Mouse (Mus musculus): Measurements from ENCODE around the gene Fam170b. TPM values are rescaled to one million over a fixed set of nuclear protein-coding genes. Genes with fewer than 3 reads are reported as not detected.

Fam170b gene
- polyA plus RNA-seq, 1 experiment = not detected

DNA sequence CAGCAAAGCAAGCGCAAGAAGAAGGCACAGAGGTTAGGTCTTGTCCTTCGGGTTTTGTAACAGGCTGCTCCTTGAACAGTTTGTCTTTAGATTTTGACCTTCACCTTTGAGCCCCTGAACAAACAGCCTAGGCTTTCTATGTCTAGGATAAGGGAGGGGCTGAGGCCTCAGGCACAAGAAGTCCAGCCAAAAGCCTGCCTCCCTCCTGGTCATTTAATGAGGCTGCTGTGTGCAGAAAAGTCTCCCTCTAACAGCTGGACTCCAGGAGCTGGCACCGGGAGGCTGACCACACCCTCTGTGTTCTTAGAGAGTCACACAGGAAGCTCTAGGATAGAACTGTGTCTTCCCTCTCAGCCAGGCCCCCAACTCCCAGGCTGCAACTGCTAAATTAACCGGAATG lies 6.6 kb upstream of the Fam170b start:
- no peaks in the 10 kb centered on the region for H3K27me3 ChIP-seq (ENCODE audit: control insufficient read depth, insufficient read depth, low read length)
- H3K4me1 ChIP-seq (ENCODE audit: control insufficient read depth, insufficient read depth, insufficient read length) = no peaks in the 10 kb centered on the region
- TF ChIP-seq POLR2A (IDR thresholded peaks at IDR 0.05; ENCODE audit: low read depth, low read length) (no peak), CTCF (IDR thresholded peaks at IDR 0.05; ENCODE audit: extremely low read depth, insufficient read depth, insufficient read length, insufficient replicate concordance) (no peak)
- no peaks in the 10 kb centered on the region for H3K36me3 ChIP-seq (ENCODE audit: control insufficient read depth, insufficient read depth, low read length)
- H3K4me3 ChIP-seq (ENCODE audit: extremely low read depth, insufficient read depth, insufficient read length) = no peak overlapping the region
- WGBS = 85% methylated on average over 4 of the region's 4 CpGs
- no peak overlapping the region for H3K27ac ChIP-seq (ENCODE audit: insufficient read depth, low read length)
- no peak for DNase-seq (ENCODE audit: low read depth in 1 of 2, low spot score in 2 of 2)

- 47% methylated on average over 6 of the region's 6 CpGs for WGBS
- DNase-seq (ENCODE audit: low read depth in 1 of 2, low spot score in 2 of 2) = no peak
- Histone ChIP-seq H3K27ac (ENCODE audit: insufficient read depth, low read length) (no peak overlapping the region), H3K4me1 (ENCODE audit: control insufficient read depth, insufficient read depth, insufficient read length) (no peaks in the 10 kb centered on the region), H3K4me3 (ENCODE audit: extremely low read depth, insufficient read depth, insufficient read length) (no peak overlapping the region), H3K27me3 (ENCODE audit: control insufficient read depth, insufficient read depth, low read length) (no peaks in the 10 kb centered on the region), H3K36me3 (ENCODE audit: control insufficient read depth, insufficient read depth, low read length) (no peaks in the 10 kb centered on the region)
- TF ChIP-seq CTCF (IDR thresholded peaks at IDR 0.05; ENCODE audit: extremely low read depth, insufficient read depth, insufficient read length, insufficient replicate concordance) (no peak), POLR2A (IDR thresholded peaks at IDR 0.05; ENCODE audit: low read depth, low read length) (no peak)
Observed at GRCm38 (mm10) chr14:32827994-32828650, 5.6 kb upstream of the Fam170b start.

GRCm38 (mm10) chr14:32835181-32835580 lies 1.4 kb downstream of the Fam170b start:
- Histone ChIP-seq H3K27me3 (ENCODE audit: control insufficient read depth, insufficient read depth, low read length) (no peaks in the 10 kb centered on the region), H3K27ac (ENCODE audit: insufficient read depth, low read length) (no peak overlapping the region), H3K4me1 (ENCODE audit: control insufficient read depth, insufficient read depth, insufficient read length) (no peaks in the 10 kb centered on the region), H3K36me3 (ENCODE audit: control insufficient read depth, insufficient read depth, low read length) (no peaks in the 10 kb centered on the region), H3K4me3 (ENCODE audit: extremely low read depth, insufficient read depth, insufficient read length) (no peak overlapping the region)
- WGBS = 83% methylated on average over 14 of the region's 14 CpGs
- DNase-seq (ENCODE audit: low read depth in 1 of 2, low spot score in 2 of 2) = no peak
- TF ChIP-seq CTCF (IDR thresholded peaks at IDR 0.05; ENCODE audit: extremely low read depth, insufficient read depth, insufficient read length, insufficient replicate concordance) = no peak
- TF ChIP-seq POLR2A (IDR thresholded peaks at IDR 0.05; ENCODE audit: low read depth, low read length) = no peak

DNA sequence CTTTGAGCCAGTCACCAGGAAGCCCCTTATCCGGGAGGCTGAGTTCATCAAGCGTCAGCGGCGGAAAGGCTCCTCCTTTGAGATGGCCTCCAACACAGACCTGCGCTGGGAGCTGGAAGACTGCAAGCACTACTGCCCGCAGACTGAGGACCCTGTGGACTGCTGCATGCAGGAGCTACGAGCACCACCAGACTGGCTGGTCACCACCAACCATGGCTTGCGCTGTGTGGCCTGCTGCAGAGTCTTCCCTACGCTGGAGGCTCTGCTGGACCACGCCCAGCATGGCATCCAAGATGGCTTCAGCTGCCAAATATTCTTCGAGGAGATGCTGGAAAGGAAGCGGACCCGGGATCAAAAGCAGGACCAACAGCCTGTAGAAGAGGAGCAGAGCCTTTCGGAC lies 1.8 kb downstream of the Fam170b start:
- Histone ChIP-seq H3K4me3 (ENCODE audit: extremely low read depth, insufficient read depth, insufficient read length) (no peak overlapping the region), H3K4me1 (ENCODE audit: control insufficient read depth, insufficient read depth, insufficient read length) (no peaks in the 10 kb centered on the region), H3K27ac (ENCODE audit: insufficient read depth, low read length) (no peak overlapping the region), H3K27me3 (ENCODE audit: control insufficient read depth, insufficient read depth, low read length) (no peaks in the 10 kb centered on the region), H3K36me3 (ENCODE audit: control insufficient read depth, insufficient read depth, low read length) (no peaks in the 10 kb centered on the region)
- WGBS = 93% methylated on average over 14 of the region's 14 CpGs
- TF ChIP-seq CTCF (IDR thresholded peaks at IDR 0.05; ENCODE audit: extremely low read depth, insufficient read depth, insufficient read length, insufficient replicate concordance) (no peak), POLR2A (IDR thresholded peaks at IDR 0.05; ENCODE audit: low read depth, low read length) (no peak)
- no peak for DNase-seq (ENCODE audit: low read depth in 1 of 2, low spot score in 2 of 2)

- no peak overlapping the region for H3K4me3 ChIP-seq (ENCODE audit: extremely low read depth, insufficient read depth, insufficient read length)
- no peak overlapping the region for H3K27ac ChIP-seq (ENCODE audit: insufficient read depth, low read length)
- H3K4me1 ChIP-seq (ENCODE audit: control insufficient read depth, insufficient read depth, insufficient read length) = no peaks in the 10 kb centered on the region
- TF ChIP-seq POLR2A (IDR thresholded peaks at IDR 0.05; ENCODE audit: low read depth, low read length) (no peak), CTCF (IDR thresholded peaks at IDR 0.05; ENCODE audit: extremely low read depth, insufficient read depth, insufficient read length, insufficient replicate concordance) (no peak)
- 94% methylated on average over 11 of the region's 11 CpGs for WGBS
- no peaks in the 10 kb centered on the region for H3K36me3 ChIP-seq (ENCODE audit: control insufficient read depth, insufficient read depth, low read length)
- H3K27me3 ChIP-seq (ENCODE audit: control insufficient read depth, insufficient read depth, low read length) = no peaks in the 10 kb centered on the region
- no peak for DNase-seq (ENCODE audit: low read depth in 1 of 2, low spot score in 2 of 2)
Observed at GRCm38 (mm10) chr14:32836191-32836590, 2.4 kb downstream of the Fam170b start.

- no peaks in the 10 kb centered on the region for H3K27me3 ChIP-seq (ENCODE audit: control insufficient read depth, insufficient read depth, low read length)
- H3K4me1 ChIP-seq (ENCODE audit: control insufficient read depth, insufficient read depth, insufficient read length) = no peaks in the 10 kb centered on the region
- DNase-seq (ENCODE audit: low read depth in 1 of 2, low spot score in 2 of 2) = no peak
- no peak overlapping the region for H3K4me3 ChIP-seq (ENCODE audit: extremely low read depth, insufficient read depth, insufficient read length)
- no peaks in the 10 kb centered on the region for H3K36me3 ChIP-seq (ENCODE audit: control insufficient read depth, insufficient read depth, low read length)
- TF ChIP-seq CTCF (IDR thresholded peaks at IDR 0.05; ENCODE audit: extremely low read depth, insufficient read depth, insufficient read length, insufficient replicate concordance) (no peak), POLR2A (IDR thresholded peaks at IDR 0.05; ENCODE audit: low read depth, low read length) (no peak)
- no peak overlapping the region for H3K27ac ChIP-seq (ENCODE audit: insufficient read depth, low read length)
Observed at GRCm38 (mm10) chr14:32842052-32842451, 8.3 kb downstream of the Fam170b start.

GRCm38 (mm10) chr14:32854059-32854458 lies 20.3 kb downstream of the Fam170b start:
- no peak overlapping the region for H3K27ac ChIP-seq (ENCODE audit: insufficient read depth, low read length)
- peaks cover 7% of the 10 kb centered on the region; the same call in 1 of the 2 replicates for H3K27me3 ChIP-seq (ENCODE audit: control insufficient read depth, insufficient read depth, low read length)
- TF ChIP-seq CTCF (IDR thresholded peaks at IDR 0.05; ENCODE audit: extremely low read depth, insufficient read depth, insufficient read length, insufficient replicate concordance) (no peak), POLR2A (IDR thresholded peaks at IDR 0.05; ENCODE audit: low read depth, low read length) (no peak)
- H3K4me3 ChIP-seq (ENCODE audit: extremely low read depth, insufficient read depth, insufficient read length) = no peak overlapping the region
- no peaks in the 10 kb centered on the region for H3K36me3 ChIP-seq (ENCODE audit: control insufficient read depth, insufficient read depth, low read length)
- WGBS = 90% methylated on average over 4 of the region's 4 CpGs
- no peaks in the 10 kb centered on the region for H3K4me1 ChIP-seq (ENCODE audit: control insufficient read depth, insufficient read depth, insufficient read length)
- DNase-seq (ENCODE audit: low read depth in 1 of 2, low spot score in 2 of 2) = no peak
